Mouse (Mus musculus): ENCODE data around the gene Myt1l. TPM values are rescaled to one million over a fixed set of nuclear protein-coding genes. Genes with fewer than 3 reads are reported as not detected.
A peak's percentile ranks its signal among the peaks of the same experiment; 100 is the strongest.

Gene Myt1l
- polyA plus RNA-seq, 1 experiment from 2014 or later: 5.1 TPM

DNA sequence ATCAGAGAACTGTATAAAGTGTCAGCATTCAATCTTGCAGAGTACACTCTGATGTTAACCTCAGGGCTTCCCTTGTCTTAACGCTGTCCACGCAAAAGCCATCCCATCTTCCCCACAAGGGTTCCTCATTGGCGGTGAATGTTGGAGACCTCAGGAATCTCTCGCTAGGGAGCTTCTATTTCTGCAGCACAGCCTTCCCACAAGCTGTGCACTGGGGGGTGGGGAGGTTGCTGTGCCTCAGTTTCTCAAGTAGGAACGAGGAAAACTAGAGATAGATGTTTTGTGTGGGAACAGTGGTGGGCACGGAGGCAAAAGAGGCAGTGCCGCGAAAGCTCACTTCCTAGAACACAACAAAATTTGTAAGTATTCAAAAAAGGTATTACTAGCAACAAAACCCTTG is 409.1 kb downstream of the Myt1l start, which contains the start of gene Pxdn:
Pxdn (plus strand) TSS at position 301 of the 400 bp plus-strand sequence.
- H3K4me2 ChIP-seq (replicated peaks; ENCODE audit: low read depth, low read length): peak within 1 kb of the TSS; percentile 80

DNA sequence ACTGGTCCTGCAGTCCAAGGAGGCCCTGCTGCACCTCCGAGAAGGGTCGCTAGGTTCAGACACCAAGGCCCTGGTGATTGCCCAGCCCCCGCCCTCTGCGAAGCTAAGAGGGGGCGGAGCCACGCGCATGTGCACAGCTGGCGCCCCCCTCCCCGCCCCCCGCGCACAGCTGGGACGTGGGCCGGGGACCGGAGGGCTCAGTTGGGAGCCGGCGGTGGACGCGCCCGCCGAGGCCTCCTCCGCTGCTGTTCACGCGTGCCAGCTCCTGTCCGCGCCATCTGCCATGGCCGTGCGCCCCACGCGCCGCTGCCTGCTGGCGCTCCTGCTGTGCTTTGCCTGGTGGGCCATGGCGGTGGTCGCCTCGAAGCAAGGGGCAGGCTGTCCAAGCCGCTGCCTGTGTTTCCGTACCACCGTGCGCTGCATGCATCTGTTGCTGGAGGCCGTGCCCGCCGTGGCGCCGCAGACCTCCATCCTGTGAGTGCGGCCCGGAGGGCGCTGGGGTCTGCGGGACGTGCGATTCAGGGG is 409.7 kb downstream of the Myt1l start:
- Histone ChIP-seq H3K4me3 (ENCODE audit: low read depth, low read length) (peak overlapping the region; percentile 88), H3K4me1 (ENCODE audit: control insufficient read depth, insufficient read depth, low read length) (peaks cover 23% of the 10 kb centered on the region; the same call in 1 of the 2 replicates), H3K4me2 (replicated peaks; ENCODE audit: low read depth, low read length) (peak overlapping the region; percentile 80), H3K36me3 (ENCODE audit: control insufficient read depth, insufficient read depth, low read length) (no peaks in the 10 kb centered on the region; the same call in 1 of the 2 replicates), H3K9ac (replicated peaks; ENCODE audit: low read depth, low read length) (peak overlapping the region; percentile 89), H3K27me3 (ENCODE audit: control insufficient read depth, insufficient read depth, low read length) (no peaks in the 10 kb centered on the region), H3K9me3 (ENCODE audit: control insufficient read depth, low read depth, low read length) (no peaks in the 10 kb centered on the region), H3K27ac (ENCODE audit: low read length) (peak overlapping the region; percentile 93)
- ATAC-seq (ENCODE audit: insufficient number of reproducible peaks, insufficient read depth, low FRiP score, low read depth): peak; percentile 89
- whole genome bisulfite sequencing: 0% methylated on average over 22 of the region's 49 CpGs

More for the DNA sequence above, 409.1 kb downstream of the Myt1l start, which contains the start of gene Pxdn:
- no peak for ATAC-seq (ENCODE audit: insufficient number of reproducible peaks, insufficient read depth, low FRiP score, low read depth)
- peak within 1 kb of the TSS; percentile 93 for H3K27ac ChIP-seq (ENCODE audit: low read length)
- H3K9ac ChIP-seq (replicated peaks; ENCODE audit: low read depth, low read length): peak within 1 kb of the TSS; percentile 89
- H3K27me3 ChIP-seq (ENCODE audit: control insufficient read depth, insufficient read depth, low read length): no peaks in the 10 kb centered on the region
- H3K4me1 ChIP-seq (ENCODE audit: control insufficient read depth, insufficient read depth, low read length): peaks cover 23% of the 10 kb centered on the region; the same call in 1 of the 2 replicates
- H3K4me3 ChIP-seq (ENCODE audit: low read depth, low read length): peak within 1 kb of the TSS; percentile 88
- no peaks in the 10 kb centered on the region for H3K9me3 ChIP-seq (ENCODE audit: control insufficient read depth, low read depth, low read length)
- 35% methylated on average over 8 of the region's 8 CpGs for WGBS
- no peaks in the 10 kb centered on the region; the same call in 1 of the 2 replicates for H3K36me3 ChIP-seq (ENCODE audit: control insufficient read depth, insufficient read depth, low read length)

DNA sequence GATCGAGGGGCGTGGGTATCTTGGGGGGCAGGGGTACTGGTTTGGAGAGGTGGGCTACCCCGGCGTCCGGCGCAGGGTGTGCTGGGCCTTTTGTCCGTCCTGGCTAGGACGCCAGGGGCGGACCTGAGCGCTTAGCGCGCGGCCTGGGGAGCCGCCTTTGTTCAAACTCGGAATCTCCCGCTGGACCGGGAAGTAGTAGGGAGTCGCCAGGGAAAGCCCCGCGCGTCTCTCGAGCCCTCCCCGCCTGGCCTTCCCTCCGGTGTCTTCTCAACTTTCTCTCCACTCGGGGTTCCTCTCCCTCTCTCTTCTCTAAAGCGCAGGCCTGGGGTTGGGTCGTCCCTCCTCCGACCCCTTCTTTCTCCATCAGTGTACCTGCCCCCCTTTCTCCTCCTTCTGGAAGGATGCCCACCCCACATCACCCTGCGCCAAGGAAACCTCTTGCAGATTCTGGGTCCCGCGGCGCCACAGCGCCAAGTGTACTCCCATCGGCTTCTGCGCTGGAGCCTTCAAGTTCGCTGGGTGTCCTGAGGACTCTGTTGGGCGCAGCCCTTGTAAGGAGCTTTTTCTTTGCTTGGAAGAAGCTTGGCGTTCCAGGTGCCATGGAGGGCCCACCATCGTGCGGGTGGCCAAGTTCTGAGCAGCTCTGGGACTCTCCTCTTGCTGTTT is 410.3 kb downstream of the Myt1l start:
- ATAC-seq (ENCODE audit: insufficient number of reproducible peaks, insufficient read depth, low FRiP score, low read depth): peak; percentile 78
- Histone ChIP-seq H3K4me2 (replicated peaks; ENCODE audit: low read depth, low read length) (peak overlapping the region; percentile 80), H3K9me3 (ENCODE audit: control insufficient read depth, low read depth, low read length) (no peaks in the 10 kb centered on the region), H3K27me3 (ENCODE audit: control insufficient read depth, insufficient read depth, low read length) (no peaks in the 10 kb centered on the region), H3K9ac (replicated peaks; ENCODE audit: low read depth, low read length) (peak overlapping the region; percentile 89), H3K36me3 (ENCODE audit: control insufficient read depth, insufficient read depth, low read length) (no peaks in the 10 kb centered on the region; the same call in 1 of the 2 replicates), H3K4me1 (ENCODE audit: control insufficient read depth, insufficient read depth, low read length) (peaks cover 23% of the 10 kb centered on the region; the same call in 1 of the 2 replicates), H3K27ac (ENCODE audit: low read length) (peak overlapping the region; percentile 93), H3K4me3 (ENCODE audit: low read depth, low read length) (peak overlapping the region; percentile 88)
- WGBS: under 1% methylated on average over 40 of the region's 40 CpGs

DNA sequence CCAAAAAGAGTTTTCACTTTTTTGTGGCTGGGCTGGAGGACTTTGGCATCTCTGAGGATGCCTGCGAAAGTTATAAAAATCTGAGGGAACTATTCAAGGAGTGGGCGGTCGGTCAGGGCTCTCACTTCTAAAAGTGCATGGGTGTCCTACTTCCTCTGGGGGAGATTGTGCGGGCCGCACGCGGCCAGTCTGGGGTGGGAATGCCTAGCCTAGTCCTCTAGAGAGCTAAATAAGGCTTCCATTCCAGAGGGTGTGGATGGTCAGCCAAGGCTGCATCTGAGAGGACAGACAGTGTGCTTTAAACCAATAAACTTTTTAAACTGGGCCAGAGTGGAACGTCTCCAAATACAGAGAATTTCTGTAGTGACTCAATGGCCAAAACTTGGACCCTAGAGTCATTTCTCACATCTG is 411.1 kb downstream of the Myt1l start:
- ATAC-seq (ENCODE audit: insufficient number of reproducible peaks, insufficient read depth, low FRiP score, low read depth): no peak
- no peaks in the 10 kb centered on the region for H3K9me3 ChIP-seq (ENCODE audit: control insufficient read depth, low read depth, low read length)
- peak overlapping the region; percentile 89 for H3K9ac ChIP-seq (replicated peaks; ENCODE audit: low read depth, low read length)
- H3K27me3 ChIP-seq (ENCODE audit: control insufficient read depth, insufficient read depth, low read length): no peaks in the 10 kb centered on the region
- 7% methylated on average over 8 of the region's 8 CpGs for WGBS
- peak overlapping the region; percentile 88 for H3K4me3 ChIP-seq (ENCODE audit: low read depth, low read length)
- peaks cover 23% of the 10 kb centered on the region; the same call in 1 of the 2 replicates for H3K4me1 ChIP-seq (ENCODE audit: control insufficient read depth, insufficient read depth, low read length)
- H3K27ac ChIP-seq (ENCODE audit: low read length): peak overlapping the region; percentile 93
- peak overlapping the region; percentile 80 for H3K4me2 ChIP-seq (replicated peaks; ENCODE audit: low read depth, low read length)
- no peaks in the 10 kb centered on the region; the same call in 1 of the 2 replicates for H3K36me3 ChIP-seq (ENCODE audit: control insufficient read depth, insufficient read depth, low read length)

DNA sequence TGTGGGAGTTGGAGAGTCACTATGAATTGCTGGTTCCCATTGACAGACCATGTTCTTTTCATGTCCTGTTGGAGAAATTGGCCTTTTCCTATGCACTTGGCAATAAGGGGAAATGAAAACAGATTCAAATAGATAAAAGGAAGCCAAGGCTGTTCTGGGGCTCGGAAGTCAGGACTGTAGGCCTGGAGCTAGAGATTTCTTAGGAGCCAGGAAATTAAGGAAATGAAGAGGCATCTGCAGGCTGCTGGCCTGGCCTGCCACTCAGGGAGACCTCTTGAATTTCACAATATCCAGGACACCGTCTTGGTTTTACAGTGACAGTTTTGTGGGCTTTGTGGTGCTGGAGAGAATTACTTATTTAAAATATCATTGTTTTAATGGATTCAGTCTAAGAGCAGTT is 414.3 kb downstream of the Myt1l start:
- Histone ChIP-seq H3K36me3 (ENCODE audit: control insufficient read depth, insufficient read depth, low read length) (no peaks in the 10 kb centered on the region; the same call in 1 of the 2 replicates), H3K4me2 (replicated peaks; ENCODE audit: low read depth, low read length) (no peak overlapping the region), H3K27me3 (ENCODE audit: control insufficient read depth, insufficient read depth, low read length) (no peaks in the 10 kb centered on the region), H3K9ac (replicated peaks; ENCODE audit: low read depth, low read length) (no peak overlapping the region), H3K4me3 (ENCODE audit: low read depth, low read length) (no peak overlapping the region), H3K27ac (ENCODE audit: low read length) (no peak overlapping the region), H3K4me1 (ENCODE audit: control insufficient read depth, insufficient read depth, low read length) (peaks cover 34% of the 10 kb centered on the region), H3K9me3 (ENCODE audit: control insufficient read depth, low read depth, low read length) (no peaks in the 10 kb centered on the region)
- no peak for ATAC-seq (ENCODE audit: insufficient number of reproducible peaks, insufficient read depth, low FRiP score, low read depth)
- 80% methylated on average over 2 of the region's 2 CpGs for WGBS

DNA sequence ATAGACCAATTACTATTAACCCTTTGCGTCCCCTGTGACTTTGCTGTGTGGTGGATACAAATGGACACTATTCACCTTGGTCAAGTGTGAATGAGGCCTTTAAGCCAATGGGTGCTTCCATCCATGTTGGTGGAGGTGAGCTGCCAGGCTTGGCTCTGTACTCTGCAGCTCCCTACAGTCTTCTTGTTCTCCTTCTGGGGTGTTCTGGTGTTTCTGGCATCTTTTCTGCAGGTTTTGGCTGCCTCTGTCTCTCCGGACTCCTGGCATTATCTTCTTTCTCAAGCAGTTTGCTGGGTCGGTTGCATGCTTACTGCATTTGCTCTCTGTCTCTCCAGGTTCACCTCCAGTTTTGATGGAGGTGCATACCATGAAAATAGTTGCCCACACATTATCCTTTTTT is 416.5 kb downstream of the Myt1l start:
- Histone ChIP-seq H3K9ac (replicated peaks; ENCODE audit: low read depth, low read length) (no peak overlapping the region), H3K27ac (ENCODE audit: low read length) (no peak overlapping the region), H3K4me3 (ENCODE audit: low read depth, low read length) (no peak overlapping the region), H3K9me3 (ENCODE audit: control insufficient read depth, low read depth, low read length) (no peaks in the 10 kb centered on the region), H3K27me3 (ENCODE audit: control insufficient read depth, insufficient read depth, low read length) (no peaks in the 10 kb centered on the region), H3K36me3 (ENCODE audit: control insufficient read depth, insufficient read depth, low read length) (no peaks in the 10 kb centered on the region; the same call in 1 of the 2 replicates), H3K4me2 (replicated peaks; ENCODE audit: low read depth, low read length) (no peak overlapping the region), H3K4me1 (ENCODE audit: control insufficient read depth, insufficient read depth, low read length) (peaks cover 32% of the 10 kb centered on the region)
- WGBS: 75% methylated on average over 3 of the region's 3 CpGs
- no peak for ATAC-seq (ENCODE audit: insufficient number of reproducible peaks, insufficient read depth, low FRiP score, low read depth)

DNA sequence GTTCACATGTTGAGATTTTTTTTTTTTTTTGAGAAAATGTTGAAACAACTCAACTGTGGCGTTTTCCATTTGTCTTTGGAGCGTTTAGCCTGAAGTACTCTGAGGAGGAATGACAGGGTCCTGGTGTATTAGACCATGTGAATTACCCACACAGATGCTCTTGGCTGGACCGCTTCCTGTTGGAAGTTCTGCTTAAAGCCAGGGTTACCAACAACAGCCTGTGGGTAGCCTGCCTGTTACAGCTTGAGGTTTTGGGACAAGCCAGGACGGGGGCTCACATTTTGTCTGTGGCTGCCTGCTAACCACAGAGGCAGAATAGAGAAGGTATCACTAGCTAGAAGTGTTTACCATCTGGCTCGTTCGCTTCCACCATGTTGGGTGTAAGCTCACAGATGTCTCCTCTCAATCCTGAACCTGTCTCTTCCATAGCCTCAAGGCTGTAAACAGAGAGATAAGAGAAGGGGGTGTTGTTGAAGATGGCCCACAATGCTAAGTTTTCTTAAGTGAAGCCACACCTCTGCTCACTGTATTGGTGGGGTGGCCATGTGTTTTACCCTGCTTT is 417.1 kb downstream of the Myt1l start:
- H3K4me2 ChIP-seq (replicated peaks; ENCODE audit: low read depth, low read length): no peak overlapping the region
- no peaks in the 10 kb centered on the region; the same call in 1 of the 2 replicates for H3K36me3 ChIP-seq (ENCODE audit: control insufficient read depth, insufficient read depth, low read length)
- no peak for ATAC-seq (ENCODE audit: insufficient number of reproducible peaks, insufficient read depth, low FRiP score, low read depth)
- no peak overlapping the region for H3K4me3 ChIP-seq (ENCODE audit: low read depth, low read length)
- no peak overlapping the region for H3K27ac ChIP-seq (ENCODE audit: low read length)
- no peak overlapping the region for H3K9ac ChIP-seq (replicated peaks; ENCODE audit: low read depth, low read length)
- H3K9me3 ChIP-seq (ENCODE audit: control insufficient read depth, low read depth, low read length): no peaks in the 10 kb centered on the region
- 42% methylated on average over 6 of the region's 6 CpGs for WGBS
- no peaks in the 10 kb centered on the region for H3K27me3 ChIP-seq (ENCODE audit: control insufficient read depth, insufficient read depth, low read length)
- peaks cover 26% of the 10 kb centered on the region for H3K4me1 ChIP-seq (ENCODE audit: control insufficient read depth, insufficient read depth, low read length)

DNA sequence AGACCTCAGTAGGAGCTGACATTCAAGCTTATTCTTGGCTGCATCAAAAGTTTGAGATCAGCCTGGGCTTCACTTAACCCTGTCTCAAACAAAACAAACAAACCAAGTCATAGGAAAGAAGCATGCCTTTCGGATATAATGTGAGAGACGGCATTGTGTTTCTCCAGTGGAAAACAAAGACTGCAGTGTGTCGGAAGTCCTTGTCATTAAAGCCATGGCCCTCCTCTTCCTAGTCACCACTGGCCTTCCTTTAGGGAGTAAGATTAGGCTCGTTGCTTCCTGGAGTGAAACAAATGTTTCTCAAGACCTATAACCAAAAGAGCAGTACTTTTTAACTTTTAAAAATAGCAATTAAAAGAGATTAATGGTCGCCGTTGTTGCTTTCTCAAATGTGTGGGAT is 422.9 kb downstream of the Myt1l start:
- Histone ChIP-seq H3K27ac (ENCODE audit: low read length) (no peak overlapping the region), H3K4me2 (replicated peaks; ENCODE audit: low read depth, low read length) (no peak overlapping the region), H3K27me3 (ENCODE audit: control insufficient read depth, insufficient read depth, low read length) (no peaks in the 10 kb centered on the region), H3K9me3 (ENCODE audit: control insufficient read depth, low read depth, low read length) (no peaks in the 10 kb centered on the region), H3K36me3 (ENCODE audit: control insufficient read depth, insufficient read depth, low read length) (no peaks in the 10 kb centered on the region), H3K9ac (replicated peaks; ENCODE audit: low read depth, low read length) (no peak overlapping the region), H3K4me3 (ENCODE audit: low read depth, low read length) (no peak overlapping the region), H3K4me1 (ENCODE audit: control insufficient read depth, insufficient read depth, low read length) (peaks cover 28% of the 10 kb centered on the region)
- WGBS: 70% methylated on average over 6 of the region's 6 CpGs
- no peak for ATAC-seq (ENCODE audit: insufficient number of reproducible peaks, insufficient read depth, low FRiP score, low read depth)

Data from stomach, embryonic 14.5 days (tissue).